Mouse (Mus musculus) C2C12 (cell line): ENCODE data around the gene Gm20388. TPM values are rescaled to one million over a fixed set of nuclear protein-coding genes. Genes with fewer than 3 reads are reported as not detected.

Experiments
- H3K27me3 ChIP-seq: one replicate; pipeline ENCODE4 v1.6.1; 2011; ENCODE audit not compliant: control insufficient read depth, insufficient read depth, insufficient read length
- H3K36me3 ChIP-seq: one replicate; pipeline ENCODE4 v1.6.1; 2011; ENCODE audit not compliant: control insufficient read depth, insufficient read depth
- H3K4me3 ChIP-seq: one replicate; pipeline ENCODE4 v1.5.1; 2011; ENCODE audit warnings: mild to moderate bottlenecking, control low read depth; ENCODE audit not compliant: poor library complexity, insufficient read depth, severe bottlenecking
- H3K79me2 ChIP-seq: one replicate; pipeline ENCODE4 v1.6.1; 2011; ENCODE audit not compliant: control insufficient read depth, insufficient read depth
- H3K79me3 ChIP-seq: one replicate; pipeline ENCODE4 v1.6.1; 2011; ENCODE audit warnings: low read depth, control low read depth
- H3ac ChIP-seq: one replicate; pipeline ENCODE3; 2011; ENCODE audit warnings: low read depth; ENCODE audit not compliant: control insufficient read depth, insufficient read length
- CEBPB ChIP-seq: IDR thresholded peaks from one replicate; pipeline ENCODE4 v1.6.1; 2011; ENCODE audit warnings: low read depth, mild to moderate bottlenecking, control low read depth, moderate library complexity
- CTCF ChIP-seq: IDR thresholded peaks from one replicate; pipeline ENCODE4 v1.5.1; 2011; ENCODE audit not compliant: control insufficient read depth, insufficient read depth, insufficient read length
- FOSL1 ChIP-seq: IDR thresholded peaks from one replicate; pipeline ENCODE4 v1.8.0; 2011; ENCODE audit warnings: mild to moderate bottlenecking, low read length; ENCODE audit not compliant: poor library complexity, insufficient read depth, severe bottlenecking
- MAX ChIP-seq: IDR thresholded peaks from one replicate; pipeline ENCODE4 v1.6.1; 2011; ENCODE audit warnings: mild to moderate bottlenecking, control low read depth
- MYOD1 ChIP-seq: IDR thresholded peaks from one replicate; pipeline ENCODE4 v1.6.1; 2011; ENCODE audit warnings: low read depth; ENCODE audit not compliant: control insufficient read depth, insufficient read length
- MYOG ChIP-seq: IDR thresholded peaks from one replicate; pipeline ENCODE4 v1.6.1; 2011; ENCODE audit not compliant: control insufficient read depth, insufficient read length; ENCODE audit errors: extremely low read depth
- USF1 ChIP-seq: IDR thresholded peaks from one replicate; pipeline ENCODE4 v1.6.1; 2011; ENCODE audit warnings: low read depth, mild to moderate bottlenecking, control low read depth, moderate library complexity
- polyA plus RNA-seq: library from polyadenylated mRNA; unstranded; fragments of >200 nt; fragmentation: generic; extraction: Trizol; gene quantifications from one replicate; pipeline ENCODE4 v1.2.1, GENCODE M21; 2012; ENCODE audit warnings: missing spikeins

Gene Gm20388
- polyA plus RNA-seq, 1 experiment: 15.0 TPM

- peaks cover 57% of the 10 kb centered on the region for H3K36me3 ChIP-seq
- peaks cover 28% of the 10 kb centered on the region for H3K79me3 ChIP-seq
- TF ChIP-seq MYOG (no peak), CTCF (no peak), CEBPB (no peak), MAX (no peak), USF1 (no peak), FOSL1 (no peak), MYOD1 (no peak)
- H3K27me3 ChIP-seq: no peaks in the 10 kb centered on the region
- H3K79me2 ChIP-seq: peaks cover 75% of the 10 kb centered on the region
- H3ac ChIP-seq: no peak overlapping the region
- H3K4me3 ChIP-seq: no peak overlapping the region
Measured at GRCm38 (mm10) chr8:119941471-119941870, 30.8 kb downstream of the Gm20388 start.

DNA sequence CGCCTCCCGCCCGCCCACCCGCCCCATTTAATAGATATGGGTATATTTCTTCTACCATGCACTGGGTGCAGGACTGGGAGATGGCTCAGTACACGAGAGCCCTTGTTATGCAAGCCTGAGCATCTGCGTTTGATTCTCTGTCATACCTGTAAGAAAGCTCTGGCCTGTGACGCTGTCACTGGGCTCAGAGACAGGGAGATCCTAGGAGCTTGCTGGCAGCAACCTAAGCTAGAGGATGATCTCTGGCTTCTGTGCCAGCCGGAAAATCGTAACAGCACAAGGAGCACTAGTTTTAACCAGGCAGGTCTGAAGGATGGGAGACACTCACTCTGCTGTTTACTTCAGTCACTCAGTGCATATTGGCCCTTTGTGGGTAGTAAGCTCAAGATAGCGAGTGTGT, 33.0 kb downstream of the Gm20388 start:
- Histone ChIP-seq H3K36me3 (peaks cover 66% of the 10 kb centered on the region), H3K27me3 (no peaks in the 10 kb centered on the region), H3K4me3 (no peak overlapping the region), H3K79me3 (peaks cover 29% of the 10 kb centered on the region), H3ac (no peak overlapping the region), H3K79me2 (peaks cover 65% of the 10 kb centered on the region)
- TF ChIP-seq USF1 (no peak), FOSL1 (no peak), MYOD1 (no peak), CTCF (no peak), MAX (no peak), CEBPB (no peak)

DNA sequence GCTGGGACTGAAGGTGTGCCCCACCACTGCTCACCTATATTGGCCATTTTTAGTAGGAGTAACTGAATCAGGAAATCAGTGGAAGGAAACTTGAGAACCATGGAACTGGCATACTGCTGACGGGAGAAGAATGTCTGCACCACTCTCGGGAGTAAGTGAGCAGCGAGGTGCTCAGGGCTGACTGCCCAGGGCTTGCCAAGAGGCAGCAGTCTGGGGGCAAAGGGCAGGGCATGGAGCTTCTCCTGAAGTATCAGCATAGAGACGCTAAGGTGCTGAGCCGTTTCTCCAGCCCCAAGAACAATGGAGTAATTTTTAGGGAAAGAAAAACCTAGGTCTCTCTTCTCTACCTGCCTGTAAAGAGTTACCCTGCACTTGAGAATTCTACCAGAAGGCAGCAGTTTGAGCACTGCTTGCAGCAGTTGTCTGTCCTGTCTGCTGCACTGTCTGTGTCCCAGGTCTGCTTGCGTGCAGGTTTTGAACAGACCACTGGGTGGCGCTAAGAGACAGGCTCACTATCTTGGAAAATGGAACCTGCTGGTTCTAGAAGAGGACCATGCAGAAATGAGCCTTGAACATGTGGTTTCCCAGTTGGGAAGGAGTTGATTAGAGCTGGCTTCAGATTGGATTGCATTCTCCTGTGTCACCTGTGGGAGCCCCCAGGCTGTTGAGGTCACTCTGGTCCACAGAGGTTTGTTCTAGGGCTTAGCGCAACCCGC, 33.6 kb downstream of the Gm20388 start:
- H3K79me2 ChIP-seq: peaks cover 59% of the 10 kb centered on the region
- no peaks in the 10 kb centered on the region for H3K27me3 ChIP-seq
- H3K4me3 ChIP-seq: no peak overlapping the region
- H3K79me3 ChIP-seq: peaks cover 26% of the 10 kb centered on the region
- TF ChIP-seq MAX (no peak), CEBPB (no peak), MYOD1 (no peak), MYOG (no peak), CTCF (peak; percentile 73), USF1 (no peak)
- H3ac ChIP-seq: no peak overlapping the region
- peaks cover 72% of the 10 kb centered on the region for H3K36me3 ChIP-seq

GRCm38 (mm10) chr8:119946326-119946865, 35.8 kb downstream of the Gm20388 start:
- no peaks in the 10 kb centered on the region for H3K27me3 ChIP-seq
- H3K79me2 ChIP-seq: peaks cover 43% of the 10 kb centered on the region
- no peak overlapping the region for H3ac ChIP-seq
- no peak overlapping the region for H3K4me3 ChIP-seq
- TF ChIP-seq USF1 (no peak), MAX (no peak), FOSL1 (no peak), MYOG (no peak), CTCF (no peak), MYOD1 (no peak), CEBPB (no peak)
- peaks cover 25% of the 10 kb centered on the region for H3K79me3 ChIP-seq
- peaks cover 79% of the 10 kb centered on the region for H3K36me3 ChIP-seq

DNA sequence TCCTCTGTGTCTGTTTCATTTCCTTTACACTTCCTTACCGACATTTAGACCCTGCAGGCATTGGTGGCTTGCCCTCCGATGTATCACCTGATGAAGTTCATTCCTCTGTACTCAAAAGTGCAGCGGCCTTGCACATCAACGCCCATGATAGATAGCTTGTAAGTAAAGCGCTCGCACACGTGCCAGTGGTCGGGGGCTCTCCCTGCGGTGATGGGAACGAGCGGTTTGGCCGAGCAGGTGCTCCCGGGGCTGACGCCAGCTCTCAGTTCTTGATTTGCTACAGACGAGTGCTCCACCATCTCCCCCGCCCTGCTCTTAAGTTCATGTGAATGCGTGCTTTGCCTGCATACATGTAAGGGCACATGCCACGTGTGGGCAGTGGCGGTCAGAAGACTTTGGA, 37.0 kb downstream of the Gm20388 start:
- H3K79me3 ChIP-seq: peaks cover 25% of the 10 kb centered on the region
- H3K4me3 ChIP-seq: no peak overlapping the region
- H3K79me2 ChIP-seq: peaks cover 43% of the 10 kb centered on the region
- H3ac ChIP-seq: no peak overlapping the region
- H3K27me3 ChIP-seq: no peaks in the 10 kb centered on the region
- H3K36me3 ChIP-seq: peaks cover 79% of the 10 kb centered on the region
- no peak for TF ChIP-seq MYOD1

DNA sequence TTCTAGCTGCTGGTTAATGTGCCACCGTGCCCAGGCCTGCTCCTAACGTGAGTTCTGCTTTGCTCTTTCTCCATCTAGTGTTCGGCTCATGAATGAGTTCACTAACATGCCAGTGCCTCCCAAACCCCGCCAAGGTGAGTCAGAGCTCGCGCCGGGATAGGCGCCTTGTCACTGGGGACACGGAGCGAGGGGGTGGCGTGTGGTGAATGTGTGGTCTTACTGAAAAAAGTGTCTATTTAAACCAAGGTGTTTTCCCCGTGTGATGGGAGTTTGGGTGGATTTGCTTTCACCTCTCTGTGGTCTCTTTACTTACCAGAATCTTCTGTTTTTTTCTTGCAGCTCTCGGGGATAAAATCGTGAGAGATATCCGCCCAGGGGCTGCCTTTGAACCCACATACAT, 37.7 kb downstream of the Gm20388 start:
- Histone ChIP-seq H3K4me3 (no peak overlapping the region), H3K79me2 (peaks cover 43% of the 10 kb centered on the region), H3K36me3 (peaks cover 81% of the 10 kb centered on the region), H3ac (no peak overlapping the region), H3K27me3 (no peaks in the 10 kb centered on the region), H3K79me3 (peaks cover 25% of the 10 kb centered on the region)
- no peak for TF ChIP-seq CEBPB
- TF ChIP-seq FOSL1: no peak
- no peak for TF ChIP-seq USF1
- no peak for TF ChIP-seq MYOG
- no peak for TF ChIP-seq MYOD1
- TF ChIP-seq CTCF: no peak
- no peak for TF ChIP-seq MAX
